Mouse (Mus musculus): ENCODE measurements at regions not wholly inside any gene's neighbourhood (a gene's known extent, or its start where the extent isn't known, plus 50 kb on each side); places are given as distances from the start of the nearest gene placed in this dataset.

- Histone ChIP-seq H3K4me1 (ENCODE audit: control insufficient read depth, insufficient read depth, insufficient read length, low read length) (no peaks in the 10 kb centered on the region), H3K27ac (replicated peaks; ENCODE audit: low read depth, low read length) (no peak overlapping the region), H3K4me3 (ENCODE audit: insufficient read depth, low read depth, low read length) (no peak overlapping the region)
These were observed 147.5 kb downstream of the Dll1 start for GRCm38 (mm10) chr17:15229159-15229558.

DNA sequence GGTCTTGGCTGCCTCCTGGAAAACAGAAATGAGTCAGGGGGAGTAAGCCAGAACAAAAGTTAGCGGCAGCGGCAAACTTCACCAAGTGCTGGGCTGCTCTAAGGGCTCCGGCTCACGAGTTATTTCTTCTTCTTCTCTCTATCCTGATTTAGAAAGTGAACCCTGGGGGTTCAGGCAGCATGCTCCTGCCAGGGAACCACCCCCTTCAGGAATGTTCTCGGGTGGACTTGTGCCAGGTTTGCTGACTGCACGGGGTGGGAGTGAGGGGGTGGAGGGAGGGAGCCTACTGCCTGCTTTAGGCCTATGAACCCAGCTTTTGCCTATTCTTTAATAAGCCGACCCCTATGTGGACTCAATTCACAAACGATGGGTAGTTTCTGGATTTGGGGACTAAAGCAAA, 148.6 kb downstream of the Dll1 start:
- no peak overlapping the region for H3K27ac ChIP-seq (replicated peaks; ENCODE audit: low read depth, low read length)
- no peaks in the 10 kb centered on the region for H3K4me1 ChIP-seq (ENCODE audit: control insufficient read depth, insufficient read depth, insufficient read length, low read length)
- no peak overlapping the region for H3K4me3 ChIP-seq (ENCODE audit: insufficient read depth, low read depth, low read length)

GRCm38 (mm10) chr17:15223826-15224225, 152.8 kb downstream of the Dll1 start:
- H3K4me1 ChIP-seq (ENCODE audit: control insufficient read depth, insufficient read depth, insufficient read length, low read length), result no peaks in the 10 kb centered on the region
- H3K4me3 ChIP-seq (ENCODE audit: insufficient read depth, low read depth, low read length), result no peak overlapping the region
- H3K27ac ChIP-seq (replicated peaks; ENCODE audit: low read depth, low read length), result no peak overlapping the region

GRCm38 (mm10) chr17:15222923-15223322, 153.7 kb downstream of the Dll1 start:
- Histone ChIP-seq H3K27ac (replicated peaks; ENCODE audit: low read depth, low read length) (no peak overlapping the region), H3K4me3 (ENCODE audit: insufficient read depth, low read depth, low read length) (no peak overlapping the region), H3K4me1 (ENCODE audit: control insufficient read depth, insufficient read depth, insufficient read length, low read length) (no peaks in the 10 kb centered on the region)

- no peaks in the 10 kb centered on the region for H3K4me1 ChIP-seq (ENCODE audit: control insufficient read depth, insufficient read depth, insufficient read length, low read length)
- H3K27ac ChIP-seq (replicated peaks; ENCODE audit: low read depth, low read length), result no peak overlapping the region
These were observed 162.5 kb downstream of the Dll1 start for GRCm38 (mm10) chr17:15214157-15214685.

GRCm38 (mm10) chr17:15208808-15209173, 167.5 kb upstream of the Gm3448 start:
- Histone ChIP-seq H3K27ac (replicated peaks; ENCODE audit: low read depth, low read length) (no peak overlapping the region), H3K4me1 (ENCODE audit: control insufficient read depth, insufficient read depth, insufficient read length, low read length) (0 out of 2 replicates have a peak, but pooled peaks cover 2% of the 10 kb centered on the region), H3K4me3 (ENCODE audit: insufficient read depth, low read depth, low read length) (no peak overlapping the region)

More at GRCm38 (mm10) chr17:15214157-15214685, 162.5 kb downstream of the Dll1 start:
- no peak overlapping the region for H3K4me3 ChIP-seq (ENCODE audit: insufficient read depth, low read depth, low read length)

GRCm38 (mm10) chr17:15208030-15208807, 166.9 kb upstream of the Gm3448 start:
- peak overlapping the region; percentile 25 for H3K4me3 ChIP-seq (ENCODE audit: insufficient read depth, low read depth, low read length)
- no peak overlapping the region for H3K27ac ChIP-seq (replicated peaks; ENCODE audit: low read depth, low read length)
- 0 out of 2 replicates have a peak, but pooled peaks cover 2% of the 10 kb centered on the region for H3K4me1 ChIP-seq (ENCODE audit: control insufficient read depth, insufficient read depth, insufficient read length, low read length)

GRCm38 (mm10) chr17:15207182-15208029, 166.1 kb upstream of the Gm3448 start:
- Histone ChIP-seq H3K27ac (replicated peaks; ENCODE audit: low read depth, low read length) (no peak overlapping the region), H3K4me3 (ENCODE audit: insufficient read depth, low read depth, low read length) (no peak overlapping the region), H3K4me1 (ENCODE audit: control insufficient read depth, insufficient read depth, insufficient read length, low read length) (0 out of 2 replicates have a peak, but pooled peaks cover 2% of the 10 kb centered on the region)

- 0 out of 2 replicates have a peak, but pooled peaks cover 2% of the 10 kb centered on the region for H3K4me1 ChIP-seq (ENCODE audit: control insufficient read depth, insufficient read depth, insufficient read length, low read length)
- no peak overlapping the region for H3K27ac ChIP-seq (replicated peaks; ENCODE audit: low read depth, low read length)
- H3K4me3 ChIP-seq (ENCODE audit: insufficient read depth, low read depth, low read length), result no peak overlapping the region
These were observed 164.5 kb upstream of the Gm3448 start for GRCm38 (mm10) chr17:15205799-15206198.

DNA sequence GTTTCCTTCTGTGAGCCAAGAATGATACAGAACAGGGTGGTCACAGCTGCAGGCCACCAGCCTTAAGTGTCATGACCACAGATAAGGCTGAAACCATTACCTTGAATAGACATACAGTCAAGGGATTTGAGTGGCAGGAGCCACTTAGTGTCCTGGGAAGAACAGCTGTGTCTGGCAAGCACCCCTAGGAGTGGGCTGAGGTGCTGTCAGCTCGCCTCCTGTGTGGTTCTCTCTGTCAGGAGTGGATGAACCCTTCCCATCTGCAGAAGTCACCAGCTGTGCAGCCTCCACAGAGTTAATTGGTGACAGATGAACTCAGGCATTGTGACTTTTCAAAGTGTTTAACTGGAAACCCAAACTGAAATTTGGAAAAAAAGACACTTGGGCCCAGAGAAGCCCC, 163.2 kb upstream of the Gm3448 start:
- Histone ChIP-seq H3K27ac (replicated peaks; ENCODE audit: low read depth, low read length) (no peak overlapping the region), H3K4me3 (ENCODE audit: insufficient read depth, low read depth, low read length) (no peak overlapping the region), H3K4me1 (ENCODE audit: control insufficient read depth, insufficient read depth, insufficient read length, low read length) (0 out of 2 replicates have a peak, but pooled peaks cover 2% of the 10 kb centered on the region)

DNA sequence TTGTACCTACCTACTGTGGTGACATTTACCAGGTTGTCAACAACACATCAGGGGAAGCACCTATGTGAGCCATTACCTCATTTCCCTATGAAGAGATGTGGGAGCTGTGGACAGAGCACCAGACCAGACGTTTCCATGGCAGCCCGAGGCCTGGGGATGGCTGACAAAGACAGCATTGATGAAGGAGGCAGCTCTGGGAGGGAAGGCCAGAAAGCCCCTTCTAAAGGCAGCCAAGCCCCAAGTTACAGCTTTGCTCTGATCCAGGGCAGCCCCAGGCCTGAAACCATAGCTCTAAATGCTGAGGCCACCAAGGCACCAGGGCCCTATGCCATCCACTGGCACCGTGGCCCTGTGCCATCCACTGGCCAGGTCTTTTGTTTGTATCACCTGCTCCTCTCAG, 157.9 kb upstream of the Gm3448 start:
- Histone ChIP-seq H3K4me3 (ENCODE audit: insufficient read depth, low read depth, low read length) (no peak overlapping the region), H3K27ac (replicated peaks; ENCODE audit: low read depth, low read length) (no peak overlapping the region), H3K4me1 (ENCODE audit: control insufficient read depth, insufficient read depth, insufficient read length, low read length) (peaks cover 4% of the 10 kb centered on the region)

DNA sequence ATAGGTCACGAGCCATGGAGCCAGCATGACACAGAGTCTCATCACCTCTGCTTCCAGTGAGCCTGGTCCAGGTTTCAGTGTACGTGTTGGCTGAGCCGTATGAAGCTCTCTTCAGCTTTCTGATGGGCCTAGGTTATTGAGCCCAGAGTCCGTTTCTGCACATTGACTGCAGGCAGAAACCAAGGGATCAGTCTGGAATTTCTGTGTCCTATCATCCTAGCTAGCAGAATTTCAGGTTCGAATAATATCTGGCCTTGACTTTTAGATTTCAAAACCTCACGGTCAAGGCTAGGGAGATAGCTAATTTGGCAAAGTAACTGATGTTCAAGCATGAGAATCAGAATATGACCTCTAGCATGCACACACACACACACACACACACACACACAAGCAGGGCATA, 156.0 kb upstream of the Gm3448 start:
- H3K4me3 ChIP-seq (ENCODE audit: insufficient read depth, low read depth, low read length), result no peak overlapping the region
- no peak overlapping the region for H3K27ac ChIP-seq (replicated peaks; ENCODE audit: low read depth, low read length)
- H3K4me1 ChIP-seq (ENCODE audit: control insufficient read depth, insufficient read depth, insufficient read length, low read length), result peaks cover 13% of the 10 kb centered on the region

GRCm38 (mm10) chr17:15195819-15196218, 154.5 kb upstream of the Gm3448 start:
- Histone ChIP-seq H3K4me3 (ENCODE audit: insufficient read depth, low read depth, low read length) (no peak overlapping the region), H3K4me1 (ENCODE audit: control insufficient read depth, insufficient read depth, insufficient read length, low read length) (peaks cover 15% of the 10 kb centered on the region), H3K27ac (replicated peaks; ENCODE audit: low read depth, low read length) (no peak overlapping the region)

DNA sequence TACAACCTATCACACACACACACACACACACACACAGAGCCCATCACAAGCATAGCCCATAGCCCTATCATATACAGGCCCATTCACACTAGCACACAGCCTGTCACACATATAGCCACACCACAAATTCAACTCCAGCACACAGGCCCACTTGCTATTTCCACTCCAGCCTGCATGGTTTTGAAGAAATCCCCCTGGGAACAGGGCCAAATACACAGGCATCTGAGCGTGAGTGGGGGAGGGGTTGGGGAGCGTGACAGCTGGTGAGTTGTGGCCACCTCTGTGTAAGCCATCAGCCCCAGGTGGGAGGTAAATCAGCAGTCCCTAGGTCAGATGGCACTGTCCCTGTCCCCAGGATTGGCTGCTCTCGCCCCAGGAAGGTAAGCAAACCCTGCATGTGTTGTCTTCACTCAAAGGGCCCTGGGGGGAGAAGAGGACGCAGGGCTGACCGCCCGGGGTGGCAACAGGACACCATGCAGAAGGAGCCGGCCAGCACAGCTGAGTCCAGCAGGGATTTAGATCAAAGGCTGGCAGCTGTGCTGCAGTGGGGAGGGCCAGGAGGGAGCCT, 153.6 kb upstream of the Gm3448 start:
- Histone ChIP-seq H3K4me1 (ENCODE audit: control insufficient read depth, insufficient read depth, insufficient read length, low read length) (peaks cover 15% of the 10 kb centered on the region), H3K27ac (replicated peaks; ENCODE audit: low read depth, low read length) (no peak overlapping the region), H3K4me3 (ENCODE audit: insufficient read depth, low read depth, low read length) (no peak overlapping the region)

GRCm38 (mm10) chr17:15193831-15194230, 152.5 kb upstream of the Gm3448 start:
- H3K4me1 ChIP-seq (ENCODE audit: control insufficient read depth, insufficient read depth, insufficient read length, low read length), result peaks cover 15% of the 10 kb centered on the region
- no peak overlapping the region for H3K4me3 ChIP-seq (ENCODE audit: insufficient read depth, low read depth, low read length)
- peak overlapping the region; percentile 45 for H3K27ac ChIP-seq (replicated peaks; ENCODE audit: low read depth, low read length)

All from brown adipose tissue, adult 24 weeks (tissue).